Mouse (Mus musculus) heart, adult 2 months (tissue): ENCODE measurements around the gene Dgkb.

Source experiments
- CTCF ChIP-seq: fragments of 200-600 bp; IDR thresholded peaks from 2 replicates; pipeline ENCODE4 v1.8.1; 2022; ENCODE audit warnings: antibody characterized with exemption, mild to moderate bottlenecking, moderate library complexity
- EP300 ChIP-seq: fragments of 200-500 bp; IDR thresholded peaks from 2 replicates; pipeline ENCODE4 v1.6.1; 2011; ENCODE audit warnings: low read depth, low read length, control low read depth; ENCODE audit not compliant: insufficient read depth
- POLR2A ChIP-seq: fragments of 200-500 bp; IDR thresholded peaks from 2 replicates; pipeline ENCODE4 v1.6.1; 2011; ENCODE audit warnings: mild to moderate bottlenecking, low read depth, low read length, control low read depth; ENCODE audit not compliant: insufficient read depth

DNA sequence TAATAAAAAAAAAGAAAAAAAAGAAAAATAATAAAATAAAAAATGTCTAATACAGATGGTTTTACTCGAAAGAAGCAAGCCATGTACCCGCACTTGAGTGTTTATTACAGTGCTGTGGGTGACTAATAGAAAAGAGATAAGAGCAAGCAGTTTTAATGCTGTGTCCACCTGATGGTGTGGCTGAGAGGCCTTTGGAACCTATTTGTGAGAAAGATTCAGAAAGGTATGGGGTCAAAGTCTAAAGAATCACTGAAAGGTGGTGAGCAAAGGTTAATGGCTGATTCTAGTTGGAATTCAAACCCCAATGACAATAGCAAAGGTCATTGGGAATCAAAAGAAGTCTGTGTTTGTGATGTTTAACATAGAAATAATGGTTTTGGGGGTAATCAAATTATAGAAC is 124.6 kb downstream of the Dgkb start:
- TF ChIP-seq CTCF (no peak), POLR2A (no peak), EP300 (no peak)
